Mouse (Mus musculus) liver, embryonic 13.5 days (tissue): ENCODE results near the gene Eif2b5. TPM values are rescaled to one million over a fixed set of nuclear protein-coding genes. Genes with fewer than 3 reads are reported as not detected.
A peak's percentile ranks its signal among the peaks of the same experiment; 100 is the strongest.

Experiments
- ATAC-seq: fragments of 200-750 bp; cut with Nextera tagmentation; 2 replicates; pipeline ENCODE4 v1.8.0; 2017; ENCODE audit warnings: low read depth, mild to moderate bottlenecking, moderate number of reproducible peaks, moderate library complexity
- DNase-seq: peaks from one replicate; pipeline ENCODE4 v3.0.0; 2022
- H3K27ac ChIP-seq: fragments of 300-500 bp; sonication (generic); 2 replicates; pipeline ENCODE4 v1.5.1; 2015; ENCODE audit warnings: moderate library complexity, mild to moderate bottlenecking, inconsistent platforms
- H3K27me3 ChIP-seq: fragments of 300-500 bp; sonication (generic); 2 replicates; pipeline ENCODE4 v1.6.1; 2015; ENCODE audit warnings: mild to moderate bottlenecking, inconsistent platforms
- H3K36me3 ChIP-seq: fragments of 300-500 bp; sonication (generic); 2 replicates; pipeline ENCODE4 v1.6.1; 2015; ENCODE audit warnings: mild to moderate bottlenecking, inconsistent platforms
- H3K4me1 ChIP-seq: fragments of 300-500 bp; sonication (generic); replicated peaks from 2 replicates; pipeline ENCODE4 v1.6.1; 2015; ENCODE audit warnings: inconsistent platforms
- H3K4me2 ChIP-seq: fragments of 300-500 bp; sonication (generic); 2 replicates; pipeline ENCODE4 v1.6.1; 2015; ENCODE audit warnings: inconsistent platforms, mild to moderate bottlenecking, moderate library complexity
- H3K4me3 ChIP-seq: fragments of 300-500 bp; sonication (generic); replicated peaks from 2 replicates; pipeline ENCODE4 v1.5.1; 2015; ENCODE audit warnings: mild to moderate bottlenecking, inconsistent platforms
- H3K9ac ChIP-seq: fragments of 300-500 bp; sonication (generic); 2 replicates; pipeline ENCODE4 v1.6.1; 2015; ENCODE audit warnings: mild to moderate bottlenecking, inconsistent platforms
- H3K9me3 ChIP-seq: fragments of 300-500 bp; sonication (generic); replicated peaks from 2 replicates; pipeline ENCODE4 v1.6.1; 2016; ENCODE audit warnings: inconsistent platforms
- WGBS: fragments of 180-500 bp; shearing (Covaris S2); methylation state at CpG from one replicate; pipeline ENCODE4 v1.1.7; 2015; ENCODE audit not compliant: insufficient replicate concordance; 5-methylcytosine and 5-hydroxymethylcytosine counted together
- polyA plus RNA-seq: library from polyadenylated mRNA; unstranded; fragments of >200 nt; fragmentation: Nextera tagmentation; extraction: Ambion mirVana; gene quantifications from 2 replicates; pipeline ENCODE4 v1.2.1, GENCODE M21; 2015

Gene Eif2b5
- polyA plus RNA-seq, 1 experiment from 2014 or later: 71.1 TPM

GRCm38 (mm10) chr16:20517701-20518374 is 19.2 kb downstream of the Eif2b5 start:
- 27% methylated on average over 6 of the region's 6 CpGs for whole genome bisulfite sequencing
- ATAC-seq (peak; percentile 14), DNase-seq (no peak)
- H3K4me1 ChIP-seq: peaks cover 49% of the 10 kb centered on the region
- H3K27ac ChIP-seq: peak overlapping the region; percentile 88
- H3K9ac ChIP-seq: peak overlapping the region; percentile 97
- no peaks in the 10 kb centered on the region for H3K27me3 ChIP-seq
- H3K36me3 ChIP-seq: peaks cover 14% of the 10 kb centered on the region; the same call in 1 of the 2 replicates
- peak overlapping the region; percentile 95 for H3K4me2 ChIP-seq
- H3K9me3 ChIP-seq: no peaks in the 10 kb centered on the region
- peak overlapping the region; percentile 95 for H3K4me3 ChIP-seq

GRCm38 (mm10) chr16:20523886-20524285 is 25.3 kb downstream of the Eif2b5 start:
- 84% methylated on average over 10 of the region's 10 CpGs for WGBS
- ATAC-seq: no peak
- H3K4me3 ChIP-seq: no peak overlapping the region
- H3K9ac ChIP-seq: no peak overlapping the region
- H3K9me3 ChIP-seq: no peaks in the 10 kb centered on the region
- H3K4me2 ChIP-seq: no peak overlapping the region
- H3K27me3 ChIP-seq: no peaks in the 10 kb centered on the region
- no peak for DNase-seq
- H3K27ac ChIP-seq: no peak overlapping the region
- peaks cover 73% of the 10 kb centered on the region for H3K36me3 ChIP-seq
- H3K4me1 ChIP-seq: peaks cover 43% of the 10 kb centered on the region

- Histone ChIP-seq H3K36me3 (peaks cover 80% of the 10 kb centered on the region), H3K4me2 (peak overlapping the region; percentile 26), H3K27me3 (no peaks in the 10 kb centered on the region), H3K4me3 (no peak overlapping the region), H3K9me3 (no peaks in the 10 kb centered on the region), H3K27ac (peak overlapping the region; percentile 72), H3K4me1 (peaks cover 31% of the 10 kb centered on the region), H3K9ac (peak overlapping the region; percentile 35)
- ATAC-seq (peak; percentile 86), DNase-seq (peak; percentile 40)
- WGBS: 55% methylated on average over 5 of the region's 5 CpGs
These were observed 30.2 kb downstream of the Eif2b5 start for GRCm38 (mm10) chr16:20528779-20529178.

- Histone ChIP-seq H3K4me1 (peaks cover 31% of the 10 kb centered on the region), H3K27ac (peak overlapping the region; percentile 72), H3K4me2 (peak overlapping the region; percentile 26; the same call in 1 of the 2 replicates), H3K9me3 (no peaks in the 10 kb centered on the region), H3K4me3 (no peak overlapping the region), H3K9ac (peak overlapping the region; percentile 35; the same call in 1 of the 2 replicates), H3K36me3 (peaks cover 74% of the 10 kb centered on the region), H3K27me3 (no peaks in the 10 kb centered on the region)
- WGBS: 80% methylated on average over 1 of the region's 1 CpGs
- ATAC-seq: no peak
- DNase-seq: no peak
These were observed 30.8 kb downstream of the Eif2b5 start for GRCm38 (mm10) chr16:20529375-20529774.

- Histone ChIP-seq H3K4me1 (peaks cover 33% of the 10 kb centered on the region), H3K9me3 (no peaks in the 10 kb centered on the region), H3K27me3 (no peaks in the 10 kb centered on the region), H3K4me2 (no peak overlapping the region), H3K4me3 (no peak overlapping the region), H3K36me3 (peaks cover 61% of the 10 kb centered on the region), H3K9ac (no peak overlapping the region), H3K27ac (no peak overlapping the region)
- 91% methylated on average over 20 of the region's 20 CpGs for WGBS
- DNase-seq: no peak
- no peak for ATAC-seq
These were observed 32.3 kb downstream of the Eif2b5 start for GRCm38 (mm10) chr16:20530941-20531340.

- no peaks in the 10 kb centered on the region for H3K27me3 ChIP-seq
- peak overlapping the region; percentile 34 for H3K4me3 ChIP-seq
- peak overlapping the region; percentile 37 for H3K4me2 ChIP-seq
- H3K9ac ChIP-seq: no peak overlapping the region
- H3K27ac ChIP-seq: no peak overlapping the region
- 38% methylated on average over 10 of the region's 10 CpGs for WGBS
- H3K9me3 ChIP-seq: no peaks in the 10 kb centered on the region
- peaks cover 42% of the 10 kb centered on the region for H3K4me1 ChIP-seq
- ATAC-seq (no peak), DNase-seq (no peak)
- peaks cover 49% of the 10 kb centered on the region for H3K36me3 ChIP-seq
These were observed 36.1 kb downstream of the Eif2b5 start for GRCm38 (mm10) chr16:20534617-20535295.

GRCm38 (mm10) chr16:20535296-20536080 is 36.9 kb downstream of the Eif2b5 start, which contains the start of gene Ap2m1:
Ap2m1 (plus strand) TSS chr16:20535478.
- 0% methylated on average over 46 of the region's 52 CpGs for WGBS
- H3K4me2 ChIP-seq: peak within 1 kb of the TSS; percentile 88
- ATAC-seq: peak; percentile 94

GRCm38 (mm10) chr16:20536081-20536665 is 37.6 kb downstream of the Eif2b5 start:
- DNase-seq: no peak
- Histone ChIP-seq H3K27me3 (no peaks in the 10 kb centered on the region), H3K27ac (peak overlapping the region; percentile 94), H3K36me3 (peaks cover 49% of the 10 kb centered on the region), H3K4me3 (peak overlapping the region; percentile 80), H3K9me3 (no peaks in the 10 kb centered on the region), H3K4me1 (peaks cover 49% of the 10 kb centered on the region), H3K9ac (peak overlapping the region; percentile 91), H3K4me2 (peak overlapping the region; percentile 88)
- WGBS: 16% methylated on average over 9 of the region's 9 CpGs
- no peak for ATAC-seq

More at GRCm38 (mm10) chr16:20535296-20536080, 36.9 kb downstream of the Eif2b5 start, which contains the start of gene Ap2m1:
- peak within 1 kb of the TSS; percentile 80 for H3K4me3 ChIP-seq
- peaks cover 46% of the 10 kb centered on the region for H3K4me1 ChIP-seq
- H3K27me3 ChIP-seq: no peaks in the 10 kb centered on the region
- DNase-seq: peak; percentile 92
- H3K36me3 ChIP-seq: peaks cover 49% of the 10 kb centered on the region
- peak within 1 kb of the TSS; percentile 94 for H3K27ac ChIP-seq
- H3K9ac ChIP-seq: peak within 1 kb of the TSS; percentile 91
- no peaks in the 10 kb centered on the region for H3K9me3 ChIP-seq

- Histone ChIP-seq H3K4me3 (peak overlapping the region; percentile 80), H3K27ac (peak overlapping the region; percentile 94), H3K9me3 (no peaks in the 10 kb centered on the region), H3K9ac (peak overlapping the region; percentile 91), H3K4me2 (peak overlapping the region; percentile 88), H3K4me1 (peaks cover 49% of the 10 kb centered on the region), H3K27me3 (no peaks in the 10 kb centered on the region), H3K36me3 (peaks cover 49% of the 10 kb centered on the region)
- DNase-seq (peak; percentile 27), ATAC-seq (no peak)
- 26% methylated on average over 5 of the region's 5 CpGs for WGBS
These were observed 38.5 kb downstream of the Eif2b5 start for GRCm38 (mm10) chr16:20537071-20537471.

- Histone ChIP-seq H3K4me2 (peak overlapping the region; percentile 88), H3K4me3 (peak overlapping the region; percentile 80), H3K4me1 (peaks cover 49% of the 10 kb centered on the region), H3K36me3 (peaks cover 53% of the 10 kb centered on the region), H3K27ac (peak overlapping the region; percentile 94), H3K27me3 (no peaks in the 10 kb centered on the region), H3K9ac (peak overlapping the region; percentile 91), H3K9me3 (no peaks in the 10 kb centered on the region)
- 29% methylated on average over 6 of the region's 6 CpGs for WGBS
- DNase-seq (peak; percentile 23), ATAC-seq (no peak)
These were observed 39.1 kb downstream of the Eif2b5 start for GRCm38 (mm10) chr16:20537601-20538320.
